Mouse (Mus musculus): ENCODE measurements around the gene Abca4. TPM values are rescaled to one million over a fixed set of nuclear protein-coding genes. Genes with fewer than 3 reads are reported as not detected.
"Not testable (repeated sequence)": the region's sequence is repeated elsewhere in the genome, so short reads cannot be mapped to it uniquely, and the experiment has no call there.

Abca4 gene
- polyA plus RNA-seq, 3 experiments from 2014 or later = not detected

- no peak for ATAC-seq
Measured at GRCm38 (mm10) chr3:122221240-122222036, 177.2 kb downstream of the Abca4 start.

- not testable (repeated sequence) for ATAC-seq
Measured at GRCm38 (mm10) chr3:122226972-122227371, 182.7 kb downstream of the Abca4 start.

Other genes with a start within 250 kb of the Abca4 start
- 10 to 100 TPM in 2 of 3 experiments, 1 to 10 TPM in 1; 9.1 to 16.0 (median 11.7) TPM for gene Abcd3, start 229.1 kb upstream of the Abca4 start, polyA plus RNA-seq (2017; shearing (Covaris generic))
- under 1 TPM in 2 of 3 experiments, not detected in 1; 0.20 to 0.43 TPM for gene Arhgap29, start 91.9 kb upstream of the Abca4 start, polyA plus RNA-seq (2017; shearing (Covaris generic))
- 10 to 100 TPM in 1 of 3 experiments, 1 to 10 TPM in 2; 5.8 to 10.5 (median 9.3) TPM for gene Gclm, start 201.1 kb downstream of the Abca4 start, polyA plus RNA-seq (2017; shearing (Covaris generic))
- 100 to 1,000 TPM; 101 to 118 (median 101) TPM for gene Dnttip2, start 229.9 kb downstream of the Abca4 start, polyA plus RNA-seq (2017; shearing (Covaris generic))
- under 1 TPM in 1 of 3 experiments, not detected in 2; 0.58 TPM for gene Bcar3, start 249.7 kb downstream of the Abca4 start, polyA plus RNA-seq (2017; shearing (Covaris generic))

Data from inflammation-experienced regulatory T-cells, adult 6 months (primary cell).